Mouse (Mus musculus) spleen, adult 2 months (tissue): ENCODE measurements around the gene Ulk4.

Source experiments
- CTCF ChIP-seq: fragments of 200-500 bp; IDR thresholded peaks from 2 replicates; pipeline ENCODE4 v1.5.1; 2011; ENCODE audit warnings: mild to moderate bottlenecking, inconsistent platforms; ENCODE audit not compliant: insufficient read depth, insufficient read length, insufficient replicate concordance; ENCODE audit errors: extremely low read depth
- POLR2A ChIP-seq: fragments of 200-500 bp; IDR thresholded peaks from 2 replicates; pipeline ENCODE4 v1.6.1; 2011; ENCODE audit warnings: low read depth, low read length, inconsistent platforms

- TF ChIP-seq CTCF: no peak
- TF ChIP-seq POLR2A: no peak
These were observed 210.0 kb downstream of the Ulk4 start for GRCm38 (mm10) chr9:121067043-121067442.
